Mouse (Mus musculus) adrenal gland, postnatal 0 days (tissue): ENCODE measurements around the gene Lipi. TPM values are rescaled to one million over a fixed set of nuclear protein-coding genes. Genes with fewer than 3 reads are reported as not detected.

Experiments used
- polyA plus RNA-seq: library from polyadenylated mRNA; unstranded; fragments of >200 nt; fragmentation: Nextera tagmentation; extraction: Ambion mirVana; gene quantifications from 2 replicates; pipeline ENCODE4 v1.2.1, GENCODE M21; 2015

Lipi gene
- not detected in 2 replicates for polyA plus RNA-seq

DNA sequence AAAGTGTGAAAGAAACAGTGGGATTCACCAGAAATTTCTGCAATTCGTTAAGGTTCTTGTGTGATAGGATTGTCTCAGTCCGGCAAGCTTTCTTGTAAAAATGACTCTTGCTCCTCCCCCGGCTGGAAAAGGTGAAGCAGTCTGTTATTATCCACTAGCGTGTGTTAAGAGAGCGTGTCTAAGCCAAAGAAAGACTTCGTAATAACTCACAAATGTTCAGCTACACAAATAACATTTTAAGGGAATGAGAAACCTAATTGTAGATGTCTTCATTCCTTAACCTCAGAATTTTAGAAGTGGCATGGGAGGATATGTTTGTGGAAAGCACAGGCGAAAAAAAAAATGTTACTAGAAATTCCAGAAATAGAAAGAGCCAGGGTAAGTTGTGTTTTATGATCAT, at the start of gene Lipi:
Gene Lipi, minus strand, starts transcription at position 101 of the 400 bp plus-strand sequence.

GRCm38 (mm10) chr16:75592671-75593500, 7.0 kb upstream of the Lipi start, which contains the start of gene Rbm11:
Gene Rbm11 (plus strand): TSS chr16:75592844.

Other genes with a start within 250 kb of the Lipi start
- gene Rbm11, start 6.8 kb upstream of the Lipi start, polyA plus RNA-seq, result 2.4 and 2.6 TPM in 2 replicates
- gene Hspa13, start 181.0 kb upstream of the Lipi start, polyA plus RNA-seq, result 29.6 and 34.3 TPM in 2 replicates